Mouse (Mus musculus) adrenal gland, adult 18-20 months (tissue): ENCODE data around the gene Rtbdn. TPM values are rescaled to one million over a fixed set of nuclear protein-coding genes. Genes with fewer than 3 reads are reported as not detected.
A peak's percentile ranks its signal among the peaks of the same experiment; 100 is the strongest.

Experiments
- DNase-seq, 2 experiments: peaks; one replicate each; pipeline ENCODE4 v3.0.0; 2021 to 2022; ENCODE audit warnings: low spot score in 2 of 2
- total RNA-seq, 2 experiments: library from RNA; stranded (reverse); gene quantifications; 1 replicate in 1 of 2; 2 replicates in 1 of 2; pipeline ENCODE4 v1.2.3; 2021

The Rtbdn gene
- total RNA-seq, 2 experiments from 2014 or later, result 0.16 TPM; not detected in 1

DNA sequence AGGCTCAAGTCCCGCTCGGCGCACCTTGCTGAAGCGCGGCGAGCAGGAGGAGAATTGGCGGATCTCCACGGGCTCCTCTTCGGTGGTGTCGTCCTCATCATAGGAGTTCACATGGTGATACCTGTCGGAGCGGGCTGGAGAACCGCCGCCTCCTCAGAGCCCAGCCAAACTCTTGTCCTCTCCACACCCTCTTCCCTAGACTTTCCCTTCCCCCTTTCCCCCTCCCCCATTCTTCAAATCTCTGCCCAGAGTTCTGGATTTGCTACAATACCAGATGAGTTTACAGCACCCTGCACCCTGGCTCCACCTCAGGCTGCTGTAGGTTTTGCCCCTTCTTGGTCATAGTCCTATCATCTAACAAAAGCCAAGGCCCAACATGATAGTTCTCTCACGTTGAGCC is 28.1 kb upstream of the Rtbdn start:
- no peak for DNase-seq

DNA sequence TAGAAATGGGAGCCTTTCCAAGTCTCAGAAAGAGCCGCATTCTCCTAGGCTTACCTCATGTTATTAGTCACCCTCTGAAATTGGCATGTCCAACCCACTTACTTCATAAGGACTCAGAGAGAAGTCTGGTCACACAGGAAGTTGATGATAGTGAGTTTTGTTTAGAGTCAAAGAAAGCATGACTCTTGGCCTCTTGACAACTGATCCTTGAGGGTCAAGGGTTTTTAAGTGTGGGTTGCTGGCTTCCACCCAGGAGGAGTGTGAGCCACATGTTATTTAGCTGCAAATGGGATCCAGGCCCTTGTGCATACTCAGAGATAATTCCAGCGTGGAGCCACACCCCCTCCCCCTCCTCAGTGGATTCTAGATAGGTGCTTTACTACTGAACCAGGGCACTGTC is 25.2 kb upstream of the Rtbdn start:
- no peak for DNase-seq

DNA sequence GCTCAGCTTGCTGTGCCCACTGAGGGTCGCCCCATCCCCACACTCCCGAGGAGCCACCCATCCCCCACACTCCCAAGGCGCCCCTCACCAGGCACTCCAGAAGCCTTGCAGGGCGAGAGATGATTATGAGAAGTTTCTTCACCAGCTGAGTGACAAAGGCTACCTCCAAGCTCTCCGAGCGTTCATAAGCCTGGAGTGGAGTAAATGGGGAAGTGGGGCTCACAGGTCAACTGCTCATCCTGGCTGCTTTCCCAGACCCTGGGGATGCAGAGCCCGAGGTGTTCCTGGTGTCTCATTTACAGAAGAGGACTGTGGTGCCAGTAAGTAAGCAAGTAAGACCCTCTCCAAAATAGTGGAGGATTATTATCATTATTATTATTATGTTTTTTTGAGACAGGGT is 21.2 kb upstream of the Rtbdn start:
- no peak for DNase-seq

DNA sequence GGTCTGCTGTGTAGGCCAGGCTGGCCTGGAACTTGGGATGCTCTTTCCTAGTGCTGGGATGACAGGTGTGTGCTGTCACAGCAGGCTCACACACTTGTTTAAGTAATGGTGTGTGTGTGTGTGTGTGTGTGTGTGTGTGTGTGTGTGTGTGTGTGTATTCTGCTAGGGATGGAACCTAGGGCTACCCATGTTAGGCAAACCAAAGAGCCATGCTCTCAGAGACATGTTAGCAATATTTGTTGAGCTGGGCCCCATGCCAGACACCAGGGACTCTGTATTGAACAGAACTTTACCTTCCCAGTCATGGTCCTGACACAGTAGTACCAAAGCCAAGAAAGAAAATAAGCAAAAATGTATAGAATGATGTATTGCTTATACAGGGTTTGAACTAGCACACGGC is 19.3 kb upstream of the Rtbdn start:
- no peak for DNase-seq

DNA sequence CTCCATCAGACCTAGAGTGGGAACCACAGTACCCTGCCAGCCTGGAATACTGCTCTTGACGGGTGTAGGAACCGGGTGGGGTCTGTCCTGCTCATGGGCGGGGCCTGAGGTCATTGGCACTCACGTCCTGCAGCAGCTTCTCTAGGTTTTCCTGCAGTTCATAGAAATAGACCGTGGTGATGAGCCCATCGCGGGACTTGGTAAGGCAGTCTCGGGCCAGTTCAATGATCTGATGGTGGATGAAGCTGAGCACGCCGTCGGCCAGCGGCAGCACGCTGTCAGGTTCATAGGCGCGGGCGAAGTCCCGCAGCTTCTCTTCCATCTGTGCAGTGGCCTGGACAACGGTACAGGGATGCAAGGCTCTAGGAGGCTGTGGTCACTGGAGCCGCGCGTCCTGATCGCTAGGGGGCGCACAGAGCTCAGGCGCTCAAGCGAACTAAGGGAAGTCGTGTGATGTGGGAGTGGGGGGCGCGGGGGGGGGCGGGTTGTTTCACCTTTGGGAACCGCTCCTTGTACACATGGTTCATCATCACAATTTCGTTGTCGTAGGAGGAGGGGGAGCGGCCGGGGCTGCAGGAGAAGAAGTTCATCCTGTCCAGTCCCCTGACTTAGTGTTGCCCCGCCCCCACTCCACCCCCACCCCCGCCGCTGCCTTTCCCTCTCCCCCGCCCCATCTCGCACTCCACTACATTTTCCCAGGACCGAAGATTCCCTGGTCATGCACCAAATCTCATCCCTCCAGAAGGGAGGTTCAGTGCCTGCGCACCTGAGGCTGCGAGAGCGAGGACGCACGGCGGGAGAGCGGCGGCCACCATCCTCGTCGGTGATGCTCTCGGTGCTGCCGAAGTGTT is 18.1 kb upstream of the Rtbdn start:
- DNase-seq, result peak; percentile 67 to 70

DNA sequence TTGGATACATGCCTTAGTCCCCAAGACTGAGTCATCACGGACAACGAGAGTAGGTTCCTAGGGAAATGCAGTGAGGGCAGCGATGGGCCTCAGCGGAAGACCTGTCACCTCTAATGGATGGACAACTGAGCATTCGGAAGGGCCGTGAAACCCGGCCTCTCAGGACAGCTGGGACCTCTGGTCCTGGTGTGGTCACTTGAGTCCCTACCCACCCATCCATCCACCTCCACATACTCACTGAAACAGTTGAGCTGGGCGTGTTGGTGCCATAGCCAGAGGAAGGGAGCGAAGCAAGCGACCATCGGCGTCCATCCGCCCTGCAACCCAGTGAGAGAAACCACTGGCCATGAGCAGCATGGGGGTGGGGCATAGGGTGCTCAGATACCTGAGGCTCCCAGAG is 16.2 kb upstream of the Rtbdn start:
- DNase-seq, result no peak

DNA sequence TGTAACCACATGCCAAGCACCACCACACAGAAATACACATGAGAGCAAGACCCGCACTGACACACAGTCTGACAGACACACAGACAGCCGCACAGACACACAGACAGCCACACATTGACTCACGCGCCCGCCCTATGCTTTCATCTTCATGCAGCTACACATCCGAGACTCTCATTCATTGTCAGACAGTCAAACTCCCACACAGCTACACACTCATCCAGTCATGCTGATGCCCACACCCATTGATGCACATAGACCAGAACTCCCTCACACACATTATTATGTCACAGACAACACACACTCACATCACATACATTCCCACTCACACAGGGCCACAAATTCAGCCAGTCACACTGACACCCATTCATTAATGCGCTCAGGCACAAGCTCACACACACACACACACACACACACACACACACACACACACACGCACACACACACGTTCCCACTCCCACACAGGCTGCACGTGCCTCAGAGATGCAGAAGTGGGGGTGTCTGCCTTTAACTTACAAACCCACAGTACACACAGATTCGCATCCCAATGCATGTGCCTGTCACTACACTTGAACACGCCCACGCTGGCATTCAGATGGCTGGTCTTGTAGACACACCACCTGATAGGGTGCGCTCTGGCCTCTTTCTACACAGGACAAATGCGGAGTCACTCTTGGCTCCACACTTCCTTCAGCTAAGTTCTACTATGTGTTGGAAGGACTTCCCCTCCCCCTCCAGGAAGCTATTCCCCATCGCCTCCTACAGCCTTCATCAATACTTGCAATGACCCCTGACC is 12.8 kb upstream of the Rtbdn start:
- DNase-seq, result no peak

DNA sequence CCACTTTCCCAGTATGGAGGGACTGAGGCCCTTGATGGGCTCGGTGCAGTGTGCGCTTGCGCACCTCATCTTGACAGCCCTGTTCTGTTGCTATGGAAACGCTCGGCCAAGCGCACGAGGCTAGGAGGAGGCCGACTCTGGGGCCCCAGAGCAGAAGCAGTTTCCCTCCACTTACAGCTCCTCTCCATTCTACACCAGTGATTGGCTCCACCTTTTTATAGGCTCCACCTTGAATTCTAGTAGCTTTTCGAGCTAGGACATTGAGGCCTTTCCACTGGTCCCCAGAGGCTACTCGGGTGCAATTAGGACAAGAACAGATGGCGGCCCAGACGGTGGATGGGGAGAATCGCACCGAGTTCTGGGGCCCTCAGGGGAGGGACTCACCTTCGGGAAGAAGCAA is 11.9 kb upstream of the Rtbdn start:
- no peak for DNase-seq

DNA sequence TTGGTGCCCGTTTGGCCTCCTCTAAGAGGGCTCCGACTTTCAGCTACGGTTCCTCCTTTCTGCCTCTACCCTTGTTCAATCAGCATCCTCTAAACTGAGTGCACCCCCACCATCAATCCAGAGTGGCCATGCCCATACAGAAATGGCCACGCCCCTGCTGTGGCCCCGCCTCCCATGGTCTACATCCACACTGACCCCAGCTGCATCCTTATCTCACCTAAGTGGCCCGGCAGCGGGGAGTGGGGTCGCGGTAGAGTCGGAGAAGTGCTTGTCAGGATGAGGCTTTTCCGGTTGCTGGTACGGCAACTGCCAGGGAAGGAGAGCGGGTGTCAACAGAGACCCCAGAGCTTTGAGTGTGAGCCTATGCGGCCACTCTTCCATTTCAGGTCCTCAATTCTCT is 11.3 kb upstream of the Rtbdn start:
- DNase-seq, result no peak

DNA sequence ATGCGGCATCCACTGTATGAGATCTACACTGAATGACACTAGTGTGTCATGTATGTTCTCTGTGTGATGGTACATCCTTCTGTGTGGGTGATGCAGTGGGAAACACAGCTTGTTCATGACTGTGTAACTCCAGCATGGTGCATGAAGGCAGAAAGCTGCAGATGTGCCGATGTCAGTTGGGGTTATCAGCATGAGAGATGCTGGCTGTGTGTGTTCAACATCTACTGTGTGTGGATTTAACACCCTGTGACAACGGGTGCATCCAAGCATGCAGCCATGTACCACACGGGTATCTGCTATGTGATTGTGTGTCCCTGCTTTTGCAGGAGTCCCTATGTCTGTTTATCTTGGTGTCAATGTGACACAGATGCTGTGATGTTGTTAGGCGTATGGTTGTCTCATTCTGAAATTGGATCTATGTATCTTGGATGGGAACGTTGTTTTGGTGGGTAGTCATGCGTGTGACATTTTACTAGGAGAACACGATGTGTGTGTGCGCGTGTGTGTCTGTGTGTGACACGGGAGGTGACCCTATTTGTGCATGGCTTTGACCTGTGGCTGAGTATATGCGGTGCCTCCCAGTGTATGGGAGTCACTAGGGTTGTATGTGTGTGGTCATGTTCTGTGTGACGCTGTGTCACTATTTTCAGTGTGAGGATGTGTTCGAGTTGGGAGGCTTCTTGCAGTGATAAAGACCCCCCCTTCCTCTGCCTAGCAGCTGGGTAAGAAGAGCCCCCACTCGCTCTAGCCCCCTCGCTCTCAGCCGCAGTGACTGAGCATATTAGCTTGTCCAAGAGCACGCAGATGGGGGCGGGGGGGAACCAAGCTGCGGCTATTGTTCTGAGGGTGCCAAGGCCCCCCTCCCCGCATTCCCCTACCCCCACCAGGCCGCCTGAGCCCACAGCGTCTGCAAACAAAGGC is 10.5 kb upstream of the Rtbdn start:
- no peak for DNase-seq

DNA sequence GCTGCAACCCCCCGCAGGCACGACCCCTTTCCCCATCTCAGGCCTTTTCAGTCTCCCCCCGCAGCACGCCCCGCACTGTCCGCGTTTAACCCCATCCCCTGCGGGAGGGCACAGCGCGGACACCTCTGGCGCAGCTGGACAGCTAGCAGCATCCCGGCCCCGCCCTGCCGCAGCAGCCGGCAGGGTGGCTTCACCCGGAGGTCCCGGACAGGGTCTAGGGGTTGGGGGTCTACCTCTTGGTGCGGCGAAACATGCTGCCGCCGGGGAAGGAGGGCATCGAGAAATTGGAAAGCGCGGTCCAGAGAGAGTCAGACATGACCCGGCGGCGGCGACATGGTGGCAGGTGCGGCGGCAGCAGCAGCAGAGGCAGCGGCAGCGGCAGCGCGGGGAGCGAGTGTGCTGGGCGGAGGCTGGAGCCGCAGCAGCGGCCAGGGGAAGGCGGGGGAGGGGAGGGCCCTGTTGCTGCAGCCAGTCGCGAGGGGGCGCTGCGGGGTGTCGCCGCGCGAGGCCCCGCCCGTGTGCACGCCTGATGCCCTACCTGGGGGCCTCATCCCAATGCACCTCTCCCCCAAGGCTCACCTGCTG is 9.7 kb upstream of the Rtbdn start, which contains the start of gene Mast1:
Mast1 (minus strand) TSS at position 398 of the 585 bp plus-strand sequence.
- DNase-seq, result peak; percentile 58 to 65

DNA sequence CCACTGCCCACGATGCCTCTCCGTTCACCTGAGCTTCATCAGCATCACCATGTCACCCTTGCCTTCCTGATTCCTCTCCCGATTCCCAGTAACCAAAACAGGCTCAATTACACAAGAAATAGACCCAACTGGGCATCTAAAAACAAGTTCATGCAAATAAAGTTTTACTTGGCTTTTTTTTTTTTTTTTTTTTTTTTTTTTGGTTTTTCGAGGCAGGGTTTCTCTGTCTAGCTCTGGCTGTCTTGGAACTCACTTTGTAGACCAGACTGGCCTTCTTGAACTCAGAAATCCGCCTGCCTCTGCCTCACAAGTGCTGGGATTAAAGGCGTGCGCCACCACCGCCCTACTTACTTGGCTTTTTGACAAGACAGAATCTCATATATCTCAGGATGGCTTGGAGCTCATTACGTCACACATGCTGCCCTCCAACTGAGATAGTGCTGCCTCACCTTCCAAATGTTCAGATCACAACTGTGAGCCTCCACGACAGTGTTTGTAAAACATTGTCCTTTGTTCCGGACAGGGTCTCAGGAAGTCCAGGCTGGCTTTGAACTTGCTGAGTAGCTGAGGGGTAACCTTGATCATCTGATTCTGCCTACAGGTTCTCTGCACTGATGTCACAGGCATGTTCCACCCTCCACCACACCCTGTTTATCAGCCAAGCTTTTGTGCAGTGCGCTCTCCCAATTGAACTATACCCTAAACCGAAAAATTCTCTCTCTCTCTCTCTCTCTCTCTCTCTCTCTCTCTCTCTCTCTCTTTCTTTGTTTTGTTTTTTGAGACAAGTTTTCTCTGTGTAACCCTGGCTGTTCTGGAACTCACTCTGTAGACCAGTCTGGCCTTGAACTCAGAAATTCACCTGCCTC is 8.9 kb upstream of the Rtbdn start:
- no peak for DNase-seq

DNA sequence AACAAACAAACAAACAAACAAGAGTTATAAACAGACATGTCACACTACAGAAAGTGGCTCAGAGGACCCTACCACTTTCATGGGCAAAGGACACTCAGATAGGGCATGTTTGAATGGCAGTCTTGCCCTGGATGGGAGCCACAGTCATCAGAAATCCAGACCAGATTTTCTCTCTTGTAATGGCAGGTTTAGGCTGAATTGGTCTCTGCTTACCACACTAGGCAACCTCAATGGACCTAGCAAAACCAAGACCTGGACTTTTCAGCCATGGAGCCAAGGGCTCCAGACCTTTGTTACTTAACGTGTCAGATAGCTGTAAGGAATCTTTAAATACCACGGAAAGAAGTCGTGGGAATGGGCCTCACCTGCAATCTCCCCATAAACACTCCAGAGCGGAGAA is 3.1 kb upstream of the Rtbdn start:
- no peak for DNase-seq

DNA sequence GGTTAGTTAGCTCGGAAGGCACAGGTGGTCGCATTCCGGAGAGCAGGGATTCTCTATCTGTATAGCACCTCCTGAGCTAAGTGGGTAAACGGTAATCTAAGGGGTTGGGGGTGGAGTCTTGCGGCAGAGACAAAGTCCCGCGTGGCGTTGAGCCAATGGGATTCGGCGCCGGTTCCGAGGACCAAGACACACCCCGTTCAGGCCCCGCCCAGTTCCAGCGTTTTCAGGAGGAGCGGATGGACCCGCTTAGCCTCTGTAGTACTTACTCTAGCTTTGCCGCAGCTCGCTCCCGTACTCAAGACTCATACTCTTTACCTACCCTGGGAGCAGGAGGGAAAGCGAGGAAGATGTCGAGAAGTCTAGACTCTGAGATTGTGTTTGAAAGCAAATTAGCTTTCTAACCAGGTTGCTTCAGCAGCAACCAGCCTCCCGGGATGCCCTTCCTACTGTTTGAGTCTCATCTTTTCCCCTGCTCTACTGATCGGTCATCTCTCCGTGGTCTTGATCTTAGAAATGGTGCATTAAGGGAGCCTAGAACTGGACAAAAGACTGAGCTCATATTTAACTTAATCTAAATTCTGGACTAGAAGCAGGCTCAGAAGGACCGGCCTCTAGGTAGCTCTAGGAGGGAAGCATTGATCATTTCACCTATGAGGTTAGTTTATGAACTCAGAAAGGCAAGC is 2.2 kb upstream of the Rtbdn start:
- DNase-seq, result no peak

DNA sequence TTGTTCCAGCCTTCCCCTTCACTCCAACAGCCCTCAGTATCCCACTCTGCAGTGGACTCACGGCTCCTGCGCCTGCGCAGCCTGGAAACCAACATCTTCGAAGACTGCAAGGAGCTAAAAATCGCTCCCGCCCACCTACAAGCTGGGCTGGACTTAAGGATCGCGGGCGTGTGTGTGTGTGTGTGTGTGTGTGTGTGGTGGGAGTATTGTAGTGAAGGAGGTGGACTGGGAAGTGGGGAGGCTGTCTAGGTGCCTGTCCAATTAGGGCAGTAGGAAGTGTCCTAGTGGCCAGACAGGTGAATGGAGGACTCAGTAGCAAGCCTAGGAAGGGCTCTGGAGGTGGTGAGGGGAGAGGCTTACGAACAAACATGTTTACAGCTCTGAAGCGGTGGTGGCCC is 1.6 kb upstream of the Rtbdn start:
- no peak for DNase-seq

DNA sequence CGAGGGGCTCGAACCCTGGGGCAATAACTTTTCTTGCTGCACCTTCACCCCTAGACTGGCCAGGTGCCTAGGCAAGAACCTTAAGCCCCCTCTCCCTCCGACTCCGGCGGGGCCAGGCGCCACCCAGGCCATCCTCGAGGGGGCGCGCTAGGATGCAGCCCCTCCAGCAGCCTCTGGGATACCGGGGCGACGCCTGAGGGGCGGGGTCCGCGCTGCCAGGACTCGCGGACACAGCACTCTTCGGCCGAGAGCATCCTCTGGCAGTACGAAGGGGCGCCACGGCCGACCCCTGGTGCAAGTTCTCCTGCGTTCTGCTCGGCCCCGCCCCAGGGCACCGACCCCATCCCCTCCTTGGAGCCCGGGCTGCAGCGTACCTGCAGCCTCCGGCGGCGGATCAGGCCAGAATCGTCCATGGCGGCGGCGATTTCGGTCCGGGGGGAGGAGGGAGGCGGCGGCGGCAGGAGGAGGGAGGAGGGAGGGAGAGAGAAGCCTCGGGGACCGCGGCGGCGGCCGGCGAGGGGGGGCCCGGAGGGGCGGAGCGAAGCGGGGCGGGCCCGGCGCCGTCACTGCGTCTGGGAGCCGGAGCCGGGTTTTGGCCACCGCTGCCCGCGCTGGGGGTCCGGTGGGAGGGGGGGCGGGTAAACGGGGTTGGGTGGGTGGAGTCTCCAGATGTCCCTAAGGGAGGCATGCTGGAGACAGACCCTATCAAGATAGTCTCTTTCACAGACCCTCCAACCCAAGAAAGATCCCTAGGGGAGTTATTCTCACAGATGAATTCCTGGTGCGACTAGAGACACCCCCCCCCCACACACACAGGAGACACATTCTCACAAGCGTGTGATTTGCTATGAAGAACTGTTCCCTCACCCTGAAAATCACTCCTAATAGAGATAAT is 911 bp upstream of the Rtbdn start:
- DNase-seq, result peak in 1 of 2 experiments; percentile 32

DNA sequence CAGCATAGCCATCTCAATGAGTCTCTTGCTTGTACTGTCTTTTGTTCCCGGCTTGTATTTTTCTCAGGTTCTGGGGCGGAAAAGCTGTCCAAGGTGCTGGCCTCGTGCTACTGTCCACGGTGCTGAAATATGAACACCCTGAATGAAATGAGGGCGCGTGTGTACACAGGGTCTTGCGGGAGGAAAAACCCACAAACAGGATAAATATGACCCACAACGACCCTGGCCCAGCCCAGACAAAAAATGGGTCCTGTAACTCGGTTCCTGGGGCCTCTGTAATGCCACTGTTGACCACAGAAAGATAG is 402 bp downstream of the Rtbdn start:
- peak; percentile 39 to 57 for DNase-seq

DNA sequence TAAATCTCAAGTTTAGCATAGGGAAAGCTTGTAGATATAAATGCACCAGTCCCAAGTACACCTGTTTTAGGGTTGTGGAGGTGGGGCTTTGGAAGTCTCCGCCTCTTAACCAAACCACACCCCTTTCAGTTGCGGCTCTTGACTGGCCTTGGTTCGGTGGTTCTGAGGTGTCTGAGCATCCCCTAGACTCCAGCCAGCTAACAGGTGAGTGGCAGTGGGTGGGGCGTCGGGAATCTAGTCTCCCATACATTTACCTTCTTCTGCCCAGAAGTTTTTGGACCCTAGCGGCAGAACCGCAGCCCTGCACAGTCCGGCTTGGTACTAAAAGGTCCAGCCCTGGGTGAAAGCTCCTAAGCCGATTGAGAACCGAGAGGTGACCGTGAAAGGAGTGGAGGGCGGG is 3.0 kb downstream of the Rtbdn start:
- no peak for DNase-seq
